Mouse (Mus musculus): ENCODE results near the gene Gpc1. TPM values are rescaled to one million over a fixed set of nuclear protein-coding genes. Genes with fewer than 3 reads are reported as not detected.

The Gpc1 gene
- polyA plus RNA-seq (2015; fragmentation: Illumina TruSeq; extraction: RNeasy Lipid Tissue Mini Kit (QIAGEN cat#74804); ENCODE audit: low read depth, low replicate concordance), result 53.0 TPM

DNA sequence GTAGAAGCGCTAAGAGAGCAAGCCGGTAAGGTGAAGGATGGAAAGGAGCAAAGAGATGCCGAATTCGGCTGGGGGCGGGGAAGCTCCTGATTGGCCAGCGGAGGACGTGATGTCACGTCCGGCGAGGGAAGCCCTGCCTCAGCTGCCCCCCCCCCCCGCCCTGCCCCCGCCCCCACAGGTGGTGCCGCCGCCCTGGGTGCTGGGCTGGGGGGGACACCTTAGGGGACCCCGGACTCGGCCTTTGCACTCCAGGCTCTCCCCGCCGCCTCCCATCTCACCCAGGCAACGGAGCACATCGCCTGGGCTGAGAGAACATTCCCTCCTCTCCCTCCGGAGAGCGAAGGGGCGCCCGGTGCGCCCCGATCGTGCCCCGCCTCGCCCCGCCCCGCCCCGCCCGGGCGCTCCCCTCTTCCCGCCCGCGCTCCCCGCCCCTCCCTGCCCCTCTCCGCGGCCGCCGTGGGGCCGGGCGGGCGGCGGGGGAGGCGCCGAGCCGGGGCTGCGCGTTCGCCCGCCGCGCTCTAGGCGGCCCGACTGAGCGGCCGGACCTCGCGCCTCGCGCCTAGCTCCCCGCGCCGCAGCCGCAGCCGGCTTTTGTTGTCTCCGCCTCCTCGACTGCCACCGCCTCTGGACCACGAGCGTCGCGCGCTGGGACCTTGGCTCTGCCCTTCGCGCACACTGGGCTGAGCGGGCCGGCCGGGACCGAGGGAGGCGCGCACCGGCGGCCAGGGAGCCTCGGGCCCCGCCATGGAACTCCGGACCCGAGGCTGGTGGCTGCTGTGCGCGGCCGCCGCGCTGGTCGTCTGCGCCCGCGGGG lies at the start of gene Gpc1:
Gene Gpc1 (plus strand): TSS at position 458 of the 814 bp plus-strand sequence.

DNA sequence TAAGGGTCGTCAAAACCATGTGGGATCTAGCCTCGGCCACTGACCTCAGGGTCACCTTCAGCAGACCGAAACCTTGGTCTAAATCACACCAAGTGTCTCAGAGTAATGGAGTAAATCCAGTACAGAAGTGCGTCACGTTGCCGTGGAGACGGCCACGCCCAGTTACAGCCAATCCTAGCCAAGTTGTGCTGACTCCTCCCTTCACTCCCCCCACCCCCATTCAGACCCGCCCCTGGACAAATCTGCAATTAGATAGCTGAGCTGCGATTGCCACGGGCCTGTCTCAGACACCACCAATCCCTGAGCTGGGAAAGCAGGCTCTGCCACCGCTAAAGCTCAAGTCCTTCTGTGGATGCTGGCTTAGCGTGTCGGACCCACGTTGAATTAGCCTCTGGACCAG lies 71.3 kb downstream of the Gpc1 start, which contains the start of gene Ankmy1:
Gene Ankmy1 (minus strand): TSS at position 121 of the 400 bp plus-strand sequence.

DNA sequence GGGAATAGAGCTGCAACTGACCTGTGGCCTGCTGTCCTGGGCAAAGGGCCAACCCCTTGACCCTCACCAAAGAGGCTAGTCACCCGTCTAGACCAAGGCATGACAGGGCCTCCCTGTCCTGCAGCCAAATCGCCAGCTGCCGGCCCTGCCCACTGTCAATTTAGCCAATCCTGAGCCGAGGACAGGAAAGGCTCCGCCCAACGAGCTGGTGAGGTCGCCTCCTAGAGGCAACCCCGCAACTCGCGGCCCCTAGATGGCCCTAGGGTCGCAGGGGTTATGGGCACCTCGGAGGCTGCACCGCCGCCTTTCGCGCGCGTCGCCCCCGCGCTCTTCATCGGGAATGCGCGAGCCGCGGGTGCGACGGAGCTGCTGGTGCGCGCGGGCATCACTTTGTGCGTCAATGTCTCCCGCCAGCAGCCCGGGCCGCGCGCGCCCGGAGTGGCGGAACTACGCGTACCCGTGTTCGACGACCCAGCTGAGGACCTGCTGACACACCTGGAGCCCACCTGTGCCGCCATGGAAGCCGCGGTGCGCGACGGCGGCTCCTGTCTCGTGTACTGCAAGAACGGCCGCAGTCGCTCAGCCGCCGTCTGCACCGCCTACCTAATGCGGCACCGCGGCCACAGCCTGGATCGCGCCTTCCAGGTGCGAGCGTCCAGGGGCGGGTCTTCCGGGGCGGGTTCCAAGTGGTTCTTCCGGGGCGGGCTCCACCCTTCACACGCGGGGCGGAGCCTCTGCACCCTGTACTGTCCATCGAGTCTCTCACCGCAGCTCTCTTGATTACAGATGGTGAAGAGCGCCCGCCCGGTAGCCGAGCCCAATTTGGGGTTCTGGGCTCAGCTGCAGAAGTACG lies 75.6 kb downstream of the Gpc1 start, which contains the start of gene Dusp28:
Gene Dusp28 (plus strand): TSS at position 203 of the 853 bp plus-strand sequence.

Other genes with a start within 250 kb of the Gpc1 start
- gene Olfr1412, start 245.9 kb upstream of the Gpc1 start, polyA plus RNA-seq (2015; fragmentation: Illumina TruSeq; extraction: RNeasy Lipid Tissue Mini Kit (QIAGEN cat#74804); ENCODE audit: low read depth, low replicate concordance), result not detected
- gene Olfr1411, start 237.2 kb upstream of the Gpc1 start, polyA plus RNA-seq (2015; fragmentation: Illumina TruSeq; extraction: RNeasy Lipid Tissue Mini Kit (QIAGEN cat#74804); ENCODE audit: low read depth, low replicate concordance), result not detected
- not detected for gene Olfr1410, start 225.9 kb upstream of the Gpc1 start, polyA plus RNA-seq (2015; fragmentation: Illumina TruSeq; extraction: RNeasy Lipid Tissue Mini Kit (QIAGEN cat#74804); ENCODE audit: low read depth, low replicate concordance)
- gene Olfr12, start 213.9 kb upstream of the Gpc1 start, polyA plus RNA-seq (2015; fragmentation: Illumina TruSeq; extraction: RNeasy Lipid Tissue Mini Kit (QIAGEN cat#74804); ENCODE audit: low read depth, low replicate concordance), result not detected
- 505 TPM for gene Cops9, start 189.7 kb upstream of the Gpc1 start, polyA plus RNA-seq (2015; fragmentation: Illumina TruSeq; extraction: RNeasy Lipid Tissue Mini Kit (QIAGEN cat#74804); ENCODE audit: low read depth, low replicate concordance)
- 0.77 TPM for gene Otos, start 182.8 kb upstream of the Gpc1 start, polyA plus RNA-seq (2015; fragmentation: Illumina TruSeq; extraction: RNeasy Lipid Tissue Mini Kit (QIAGEN cat#74804); ENCODE audit: low read depth, low replicate concordance)
- 0.31 TPM for gene Ankmy1, start 71.3 kb downstream of the Gpc1 start, polyA plus RNA-seq (2015; fragmentation: Illumina TruSeq; extraction: RNeasy Lipid Tissue Mini Kit (QIAGEN cat#74804); ENCODE audit: low read depth, low replicate concordance)
- gene Dusp28, start 75.3 kb downstream of the Gpc1 start, polyA plus RNA-seq (2015; fragmentation: Illumina TruSeq; extraction: RNeasy Lipid Tissue Mini Kit (QIAGEN cat#74804); ENCODE audit: low read depth, low replicate concordance), result 34.6 TPM
- 27.3 TPM for gene Rnpepl1, start 79.1 kb downstream of the Gpc1 start, polyA plus RNA-seq (2015; fragmentation: Illumina TruSeq; extraction: RNeasy Lipid Tissue Mini Kit (QIAGEN cat#74804); ENCODE audit: low read depth, low replicate concordance)
- gene Capn10, start 102.7 kb downstream of the Gpc1 start, polyA plus RNA-seq (2015; fragmentation: Illumina TruSeq; extraction: RNeasy Lipid Tissue Mini Kit (QIAGEN cat#74804); ENCODE audit: low read depth, low replicate concordance), result 36.3 TPM
- 0.52 TPM for gene Gpr35, start 119.2 kb downstream of the Gpc1 start, polyA plus RNA-seq (2015; fragmentation: Illumina TruSeq; extraction: RNeasy Lipid Tissue Mini Kit (QIAGEN cat#74804); ENCODE audit: low read depth, low replicate concordance)
- not detected for gene Aqp12, start 174.7 kb downstream of the Gpc1 start, polyA plus RNA-seq (2015; fragmentation: Illumina TruSeq; extraction: RNeasy Lipid Tissue Mini Kit (QIAGEN cat#74804); ENCODE audit: low read depth, low replicate concordance)

All from brain, adult 10 weeks (tissue).